Mouse (Mus musculus) forebrain, embryonic 15.5 days (tissue): ENCODE measurements at regions not wholly inside any gene's neighbourhood (a gene's known extent, or its start where the extent isn't known, plus 50 kb on each side); places are given as distances from the start of the nearest gene placed in this dataset.
A peak's percentile ranks its signal among the peaks of the same experiment; 100 is the strongest.

Experiments used
- ATAC-seq: fragments of 200-750 bp; cut with Nextera tagmentation; replicated peaks from 2 replicates; pipeline ENCODE4 v1.8.0; 2017; ENCODE audit warnings: mild to moderate bottlenecking, moderate TSS enrichment, moderate library complexity
- H3K27ac ChIP-seq: fragments of 300-500 bp; sonication (generic); replicated peaks from 2 replicates; pipeline ENCODE4 v1.5.1; 2015; ENCODE audit warnings: mild to moderate bottlenecking, inconsistent platforms
- H3K27me3 ChIP-seq: fragments of 300-500 bp; sonication (generic); 2 replicates; pipeline ENCODE4 v1.6.1; 2015; ENCODE audit warnings: inconsistent platforms
- H3K36me3 ChIP-seq: fragments of 300-500 bp; sonication (generic); 2 replicates; pipeline ENCODE4 v1.6.1; 2015; ENCODE audit warnings: mild to moderate bottlenecking, inconsistent platforms
- H3K4me1 ChIP-seq: fragments of 300-500 bp; sonication (generic); 2 replicates; pipeline ENCODE4 v1.6.1; 2015; ENCODE audit warnings: inconsistent platforms
- H3K4me2 ChIP-seq: fragments of 300-500 bp; sonication (generic); replicated peaks from 2 replicates; pipeline ENCODE4 v1.6.1; 2015; ENCODE audit warnings: mild to moderate bottlenecking, inconsistent platforms
- H3K4me3 ChIP-seq: fragments of 300-500 bp; sonication (generic); 2 replicates; pipeline ENCODE4 v1.5.1; 2015; ENCODE audit warnings: mild to moderate bottlenecking, inconsistent platforms
- H3K9ac ChIP-seq: fragments of 300-500 bp; sonication (generic); replicated peaks from 2 replicates; pipeline ENCODE4 v1.6.1; 2015; ENCODE audit warnings: mild to moderate bottlenecking, inconsistent platforms
- H3K9me3 ChIP-seq: fragments of 300-500 bp; sonication (generic); 2 replicates; pipeline ENCODE4 v1.6.1; 2016; ENCODE audit warnings: inconsistent platforms
- WGBS: fragments of 180-500 bp; shearing (Covaris S2); methylation state at CpG from one replicate; pipeline ENCODE4 v1.1.7; 2015; ENCODE audit warnings: mixed read lengths; 5-methylcytosine and 5-hydroxymethylcytosine counted together

GRCm38 (mm10) chr12:106446876-106447532, 437.0 kb downstream of the Vrk1 start:
- H3K4me1 ChIP-seq, result peaks cover 23% of the 10 kb centered on the region
- H3K36me3 ChIP-seq, result no peaks in the 10 kb centered on the region
- WGBS, result 12% methylated on average over 20 of the region's 20 CpGs
- no peak overlapping the region for H3K27ac ChIP-seq
- H3K9ac ChIP-seq, result no peak overlapping the region
- H3K9me3 ChIP-seq, result no peaks in the 10 kb centered on the region
- H3K4me2 ChIP-seq, result no peak overlapping the region
- ATAC-seq, result peak; percentile 67
- no peak overlapping the region for H3K4me3 ChIP-seq
- no peaks in the 10 kb centered on the region for H3K27me3 ChIP-seq

- no peak for ATAC-seq
- no peak overlapping the region for H3K27ac ChIP-seq
- no peaks in the 10 kb centered on the region for H3K27me3 ChIP-seq
- peaks cover 23% of the 10 kb centered on the region for H3K4me1 ChIP-seq
- H3K36me3 ChIP-seq, result no peaks in the 10 kb centered on the region
- H3K4me2 ChIP-seq, result no peak overlapping the region
- H3K4me3 ChIP-seq, result no peak overlapping the region
- no peaks in the 10 kb centered on the region for H3K9me3 ChIP-seq
- 93% methylated on average over 6 of the region's 6 CpGs for WGBS
- H3K9ac ChIP-seq, result no peak overlapping the region
These were observed 438.5 kb downstream of the Vrk1 start for GRCm38 (mm10) chr12:106448551-106448950.

- Histone ChIP-seq H3K9ac (no peak overlapping the region), H3K4me2 (no peak overlapping the region), H3K4me1 (no peaks in the 10 kb centered on the region), H3K36me3 (no peaks in the 10 kb centered on the region), H3K27me3 (no peaks in the 10 kb centered on the region), H3K4me3 (no peak overlapping the region), H3K9me3 (no peaks in the 10 kb centered on the region), H3K27ac (no peak overlapping the region)
- whole genome bisulfite sequencing, result 31% methylated on average over 13 of the region's 13 CpGs
- peak; percentile 58; the same call in 1 of the 2 replicates for ATAC-seq
These were observed 443.5 kb downstream of the Vrk1 start for GRCm38 (mm10) chr12:106453491-106453890.

- no peaks in the 10 kb centered on the region for H3K9me3 ChIP-seq
- H3K27ac ChIP-seq, result no peak overlapping the region
- H3K4me2 ChIP-seq, result no peak overlapping the region
- no peak for ATAC-seq
- H3K27me3 ChIP-seq, result no peaks in the 10 kb centered on the region
- no peaks in the 10 kb centered on the region for H3K4me1 ChIP-seq
- no peak overlapping the region for H3K9ac ChIP-seq
- no peak overlapping the region for H3K4me3 ChIP-seq
- WGBS, result 54% methylated on average over 6 of the region's 6 CpGs
- H3K36me3 ChIP-seq, result no peaks in the 10 kb centered on the region
These were observed 448.2 kb downstream of the Vrk1 start for GRCm38 (mm10) chr12:106458215-106458614.

- Histone ChIP-seq H3K27me3 (no peaks in the 10 kb centered on the region), H3K4me1 (no peaks in the 10 kb centered on the region), H3K27ac (no peak overlapping the region), H3K4me3 (no peak overlapping the region), H3K9me3 (no peaks in the 10 kb centered on the region), H3K4me2 (no peak overlapping the region), H3K36me3 (no peaks in the 10 kb centered on the region), H3K9ac (no peak overlapping the region)
- WGBS, result 83% methylated on average over 7 of the region's 7 CpGs
- no peak for ATAC-seq
These were observed 450.6 kb downstream of the Vrk1 start for GRCm38 (mm10) chr12:106460650-106461049.

GRCm38 (mm10) chr12:106462281-106462680, 452.3 kb downstream of the Vrk1 start:
- H3K27me3 ChIP-seq, result no peaks in the 10 kb centered on the region
- H3K9ac ChIP-seq, result no peak overlapping the region
- no peaks in the 10 kb centered on the region for H3K4me1 ChIP-seq
- no peaks in the 10 kb centered on the region for H3K9me3 ChIP-seq
- no peak overlapping the region for H3K27ac ChIP-seq
- no peak overlapping the region for H3K4me2 ChIP-seq
- no peaks in the 10 kb centered on the region for H3K36me3 ChIP-seq
- ATAC-seq, result no peak
- 9% methylated on average over 3 of the region's 3 CpGs for WGBS
- H3K4me3 ChIP-seq, result no peak overlapping the region

- Histone ChIP-seq H3K36me3 (no peaks in the 10 kb centered on the region), H3K4me3 (no peak overlapping the region), H3K4me2 (no peak overlapping the region), H3K9ac (no peak overlapping the region), H3K4me1 (peaks cover 18% of the 10 kb centered on the region), H3K27me3 (no peaks in the 10 kb centered on the region), H3K27ac (peak overlapping the region; percentile 56; the same call in 1 of the 2 replicates), H3K9me3 (no peaks in the 10 kb centered on the region)
- no peak for ATAC-seq
- 40% methylated on average over 11 of the region's 11 CpGs for WGBS
These were observed 454.7 kb downstream of the Vrk1 start for GRCm38 (mm10) chr12:106464701-106465100.

- Histone ChIP-seq H3K4me2 (peak overlapping the region; percentile 31), H3K9ac (0 out of 2 replicates have a peak overlapping the region, but pooled peaks have one; percentile 15), H3K9me3 (no peaks in the 10 kb centered on the region), H3K27me3 (no peaks in the 10 kb centered on the region), H3K27ac (peak overlapping the region; percentile 66), H3K4me1 (peaks cover 18% of the 10 kb centered on the region), H3K4me3 (no peak overlapping the region), H3K36me3 (no peaks in the 10 kb centered on the region)
- WGBS, result 15% methylated on average over 18 of the region's 18 CpGs
- 0 out of 2 replicates have a peak, but pooled peaks have one; percentile 55 for ATAC-seq
These were observed 458.3 kb downstream of the Vrk1 start for GRCm38 (mm10) chr12:106468173-106468860.

- 17% methylated on average over 24 of the region's 24 CpGs for WGBS
- H3K9ac ChIP-seq, result no peak overlapping the region
- ATAC-seq, result no peak; the same call in 1 of the 2 replicates
- no peaks in the 10 kb centered on the region for H3K9me3 ChIP-seq
- peak overlapping the region; percentile 21; the same call in 1 of the 2 replicates for H3K4me2 ChIP-seq
- H3K27me3 ChIP-seq, result no peaks in the 10 kb centered on the region
- H3K27ac ChIP-seq, result peak overlapping the region; percentile 13
- no peaks in the 10 kb centered on the region for H3K36me3 ChIP-seq
- H3K4me1 ChIP-seq, result peaks cover 37% of the 10 kb centered on the region
- 0 out of 2 replicates have a peak overlapping the region, but pooled peaks have one; percentile 2 for H3K4me3 ChIP-seq
These were observed 464.6 kb downstream of the Vrk1 start for GRCm38 (mm10) chr12:106474501-106475165.

- peaks cover 47% of the 10 kb centered on the region for H3K4me1 ChIP-seq
- peak overlapping the region; percentile 28 for H3K27ac ChIP-seq
- H3K9me3 ChIP-seq, result no peaks in the 10 kb centered on the region
- WGBS, result 50% methylated on average over 8 of the region's 8 CpGs
- H3K4me2 ChIP-seq, result no peak overlapping the region
- no peak overlapping the region for H3K9ac ChIP-seq
- H3K36me3 ChIP-seq, result no peaks in the 10 kb centered on the region
- no peak overlapping the region for H3K4me3 ChIP-seq
- no peaks in the 10 kb centered on the region for H3K27me3 ChIP-seq
- ATAC-seq, result no peak
These were observed 465.5 kb downstream of the Vrk1 start for GRCm38 (mm10) chr12:106475486-106476050.

- peak overlapping the region; percentile 83 for H3K27ac ChIP-seq
- WGBS, result 18% methylated on average over 8 of the region's 8 CpGs
These were observed 467.1 kb downstream of the Vrk1 start for GRCm38 (mm10) chr12:106477040-106477665.

More at GRCm38 (mm10) chr12:106477040-106477665, 467.1 kb downstream of the Vrk1 start:
- H3K4me2 ChIP-seq, result peak overlapping the region; percentile 55; the same call in 1 of the 2 replicates
- no peak for ATAC-seq
- H3K9ac ChIP-seq, result no peak overlapping the region
- no peaks in the 10 kb centered on the region for H3K27me3 ChIP-seq
- H3K4me1 ChIP-seq, result peaks cover 61% of the 10 kb centered on the region
- H3K9me3 ChIP-seq, result no peaks in the 10 kb centered on the region
- no peak overlapping the region for H3K4me3 ChIP-seq
- no peaks in the 10 kb centered on the region for H3K36me3 ChIP-seq
